Mouse (Mus musculus) c-Kit-positive CD71-positive TER-119-positive erythroid progenitor cells, embryonic 14.5 days (primary cell): ENCODE data around the gene Tspan4.
A peak's percentile ranks its signal among the peaks of the same experiment; 100 is the strongest.
"Not testable (repeated sequence)": the region's sequence is repeated elsewhere in the genome, so short reads cannot be mapped to it uniquely, and the experiment has no call there.

Source experiments
- DNase-seq: peaks from one replicate; pipeline ENCODE4 v3.0.0-alpha.2; 2013; ENCODE audit warnings: low spot score

Tspan4 gene

DNA sequence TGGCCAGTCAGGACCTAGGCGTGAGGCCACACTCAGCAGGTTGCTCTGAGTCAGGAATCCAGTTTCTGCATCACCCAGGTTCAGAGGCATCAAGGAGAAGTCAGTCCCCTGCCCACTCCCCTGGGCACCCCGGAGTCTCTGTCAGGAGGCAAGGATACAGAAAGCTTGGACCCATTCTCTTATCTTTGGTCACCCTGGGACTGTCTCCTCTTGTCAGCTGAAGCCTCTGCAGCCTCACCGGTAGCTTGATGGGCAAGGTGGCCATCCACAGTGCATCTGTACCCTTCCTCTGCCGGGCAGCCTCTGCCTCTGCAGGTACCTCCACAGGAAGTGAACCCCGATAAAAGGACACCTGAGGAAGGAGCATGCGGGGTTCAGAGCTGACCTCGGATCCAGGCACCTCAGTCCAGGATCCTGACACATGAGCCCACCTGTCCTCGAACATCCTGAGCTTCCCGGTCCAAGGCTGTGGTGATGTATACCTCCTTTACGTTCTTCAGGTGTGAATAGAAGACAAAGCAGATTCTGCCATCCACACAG lies 35.8 kb upstream of the Tspan4 start:
- no peak for DNase-seq

DNA sequence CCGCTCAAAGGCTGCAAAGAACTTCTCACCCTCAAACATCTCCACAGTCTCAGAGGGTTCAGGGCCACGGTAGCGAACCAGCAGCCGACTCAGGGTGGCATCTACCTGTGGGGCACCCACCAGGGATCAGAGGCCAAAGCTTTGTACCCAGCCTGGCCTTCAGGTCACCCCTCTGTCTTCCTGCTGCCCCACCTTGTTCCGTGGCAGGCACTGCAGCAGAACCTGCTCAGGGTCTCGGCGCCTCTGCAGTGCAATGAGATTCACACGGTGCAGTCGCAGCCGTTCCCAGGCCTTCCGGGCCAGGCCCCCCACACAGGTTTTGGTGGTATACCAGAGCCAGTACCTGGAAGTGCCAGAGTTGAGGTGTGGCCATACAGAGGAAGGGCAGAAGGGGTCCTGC lies 35.2 kb upstream of the Tspan4 start:
- no peak for DNase-seq

DNA sequence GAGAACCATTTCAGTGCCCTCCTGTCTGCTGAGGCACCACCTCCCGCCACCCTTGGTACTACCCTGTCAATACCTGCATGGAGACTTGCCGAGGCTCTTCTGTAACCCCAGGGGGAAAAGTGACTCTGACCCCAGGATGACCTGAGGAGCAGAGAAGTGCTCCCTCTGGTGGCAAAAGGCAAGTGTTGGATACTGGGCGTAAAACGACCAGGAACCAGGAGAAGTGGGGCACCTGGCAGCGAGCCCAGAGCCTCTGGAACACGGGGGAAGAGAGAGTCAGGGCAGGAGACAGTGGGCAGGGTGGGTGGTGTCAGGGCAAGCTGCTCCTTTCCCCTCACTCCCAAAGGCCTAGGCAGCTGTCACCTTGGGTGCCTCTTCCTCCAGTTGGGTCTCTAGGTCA lies 34.4 kb upstream of the Tspan4 start:
- DNase-seq: no peak

DNA sequence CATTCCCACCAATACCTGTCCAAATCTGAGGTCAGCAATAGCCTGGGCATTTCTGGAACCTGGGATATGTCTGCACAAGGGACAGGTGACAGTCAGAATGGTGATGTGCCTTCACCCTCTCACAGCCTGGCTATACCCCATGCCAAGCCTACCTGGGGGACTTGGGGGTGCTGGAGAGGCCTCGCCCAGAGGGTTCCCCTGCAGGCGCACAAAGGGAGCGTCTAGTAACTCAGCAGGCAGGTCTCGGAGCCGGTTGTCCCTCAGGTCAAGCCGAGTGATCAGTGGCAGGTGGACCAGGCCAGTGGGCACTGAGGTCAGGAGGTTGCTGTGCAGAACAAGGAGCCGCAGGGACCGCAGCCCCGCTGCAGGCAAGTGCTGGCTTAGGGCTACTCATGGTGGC lies 33.6 kb upstream of the Tspan4 start:
- no peak for DNase-seq

DNA sequence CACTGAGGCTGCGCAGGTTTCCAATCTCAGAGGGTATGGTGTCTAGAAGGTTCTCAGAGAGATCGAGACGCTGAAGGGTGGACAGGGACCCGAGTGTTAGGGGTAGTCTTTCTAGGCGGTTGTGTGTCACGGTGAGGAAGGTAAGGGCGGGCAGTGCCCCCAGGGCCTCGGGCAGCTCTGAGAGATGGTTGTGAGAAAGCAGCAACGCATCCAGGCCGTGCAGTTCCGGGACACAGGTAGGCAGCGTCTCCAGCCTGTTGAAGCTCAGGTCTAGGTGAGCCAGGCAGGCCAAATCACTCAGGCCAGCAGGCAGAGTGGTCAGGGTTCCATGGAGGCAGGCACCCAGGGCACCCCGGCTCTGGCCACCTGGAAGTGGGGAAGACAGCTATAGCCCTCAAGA lies 32.8 kb upstream of the Tspan4 start:
- no peak for DNase-seq

DNA sequence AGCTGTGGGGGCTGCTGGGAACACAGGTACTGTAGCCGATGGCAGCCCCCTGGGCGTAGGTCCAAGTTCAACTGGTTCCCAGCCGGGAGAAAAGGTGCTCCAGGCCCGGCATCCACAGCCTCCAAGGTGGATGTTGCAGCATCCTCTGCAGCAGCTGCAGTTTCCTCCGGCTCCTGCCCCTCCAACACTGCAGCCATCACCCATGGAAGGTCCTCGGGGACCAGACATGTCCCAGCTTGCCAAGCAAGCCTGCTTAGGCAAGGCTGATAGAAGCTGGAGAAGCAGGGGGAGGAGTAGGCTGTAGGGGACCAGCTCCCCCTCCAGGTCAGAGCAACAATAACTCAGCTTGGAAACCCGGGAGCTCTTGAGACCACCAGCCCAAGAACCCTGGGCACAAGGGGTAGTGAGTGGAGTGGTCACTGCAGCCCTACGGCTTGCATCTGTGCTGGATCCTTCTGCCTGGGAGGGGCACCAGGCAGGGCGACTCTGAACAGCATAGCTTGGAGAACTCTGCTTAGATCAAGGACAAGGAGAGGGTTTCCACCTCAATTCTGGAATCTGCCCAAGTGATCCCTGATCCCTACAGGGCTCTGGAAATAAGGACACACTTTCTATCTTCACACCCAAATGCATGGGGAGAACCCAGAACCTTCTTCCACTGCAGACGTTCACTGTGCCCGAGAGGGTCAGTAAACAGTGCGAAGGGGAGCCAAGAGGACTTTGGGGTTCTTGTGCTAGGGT lies 31.8 kb upstream of the Tspan4 start:
- peak; percentile 64 for DNase-seq

DNA sequence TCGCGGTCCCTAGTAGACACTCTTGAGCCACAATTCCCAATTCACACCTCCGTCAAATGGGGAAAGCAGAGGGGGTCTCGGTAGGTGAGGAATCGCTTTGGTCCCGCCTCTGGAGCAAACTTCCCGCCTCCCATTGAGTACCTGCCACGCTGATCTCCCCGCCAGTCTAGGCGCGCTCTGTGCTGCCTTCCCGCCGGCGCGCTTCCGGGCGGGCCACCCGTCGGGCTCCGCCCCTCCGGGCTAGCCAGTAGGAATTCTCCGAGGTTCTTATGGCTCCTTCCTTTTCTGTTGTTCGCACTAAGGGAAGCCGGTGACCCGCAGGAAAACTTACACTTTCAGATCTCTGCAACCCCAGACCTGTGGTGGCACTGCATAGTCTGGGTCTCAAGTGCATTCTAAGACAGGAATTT lies 31.2 kb upstream of the Tspan4 start, which contains the start of gene Pidd1:
Pidd1 (minus strand) TSS at position 198 of the 410 bp plus-strand sequence.
- peak; percentile 80 for DNase-seq

DNA sequence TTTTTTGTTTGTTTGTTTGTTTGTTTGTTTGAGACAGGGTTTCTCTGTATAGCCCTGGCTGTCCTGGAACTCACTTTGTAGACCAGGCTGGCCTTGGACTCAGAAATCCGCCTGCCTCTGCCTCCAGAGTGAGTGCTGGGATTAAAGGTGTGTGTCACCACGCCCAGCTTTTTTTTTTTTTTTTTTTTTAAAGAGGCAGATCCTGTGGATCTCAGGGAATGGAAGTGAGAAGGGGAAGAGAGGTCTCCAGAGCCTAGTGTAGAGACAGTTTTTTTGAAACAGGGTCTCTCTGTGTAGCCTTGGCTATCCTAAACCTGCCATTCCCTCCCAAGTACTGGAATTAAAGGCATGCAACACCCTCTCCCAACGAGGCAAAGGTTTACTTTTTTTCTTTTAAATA lies 28.7 kb upstream of the Tspan4 start:
- not testable (repeated sequence) for DNase-seq

DNA sequence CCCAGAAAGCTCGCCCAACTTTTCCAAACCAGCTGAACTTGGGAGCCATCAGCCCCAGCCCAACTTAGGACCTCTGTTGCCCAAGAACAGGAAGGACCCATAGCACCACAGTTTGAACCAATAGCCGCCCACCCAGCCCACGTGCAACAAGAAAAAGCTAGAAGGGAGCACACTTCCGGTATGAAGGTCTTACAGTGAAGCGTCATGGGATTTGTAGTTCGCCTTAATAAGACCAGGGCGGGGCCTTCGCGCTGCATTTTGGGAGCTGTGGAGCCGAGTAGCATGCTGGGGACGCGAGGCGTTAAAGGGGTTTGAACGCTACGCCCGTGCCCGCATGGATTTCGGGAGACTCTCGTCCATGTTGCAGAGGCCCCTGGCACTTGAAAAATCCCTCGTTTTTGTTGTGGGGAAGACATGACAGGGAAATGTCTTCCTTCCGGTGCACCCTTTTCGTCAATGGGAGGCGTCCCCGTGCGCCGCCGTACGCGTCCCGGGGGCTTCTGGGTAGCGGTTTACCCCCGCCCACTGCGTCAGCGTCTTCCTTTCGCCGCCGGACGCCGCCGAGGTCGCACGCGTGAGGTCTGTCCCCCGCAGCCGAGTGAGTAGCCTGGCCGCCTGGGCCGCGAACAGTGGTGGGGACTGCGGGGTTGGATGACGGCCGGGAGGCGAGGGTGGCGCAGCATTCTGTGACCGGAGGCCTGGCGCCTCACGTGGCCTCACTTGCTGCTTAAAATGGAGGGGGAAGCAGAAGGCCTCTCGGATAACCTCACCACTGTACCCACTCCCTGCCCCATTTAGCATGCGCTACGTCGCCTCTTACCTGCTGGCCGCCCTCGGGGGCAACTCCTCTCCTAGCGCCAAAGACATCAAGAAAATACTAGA lies 27.7 kb upstream of the Tspan4 start, which contains the start of gene Rplp2:
Rplp2 (plus strand) TSS at position 261 of the 882 bp plus-strand sequence.
- peak; percentile 90 for DNase-seq

DNA sequence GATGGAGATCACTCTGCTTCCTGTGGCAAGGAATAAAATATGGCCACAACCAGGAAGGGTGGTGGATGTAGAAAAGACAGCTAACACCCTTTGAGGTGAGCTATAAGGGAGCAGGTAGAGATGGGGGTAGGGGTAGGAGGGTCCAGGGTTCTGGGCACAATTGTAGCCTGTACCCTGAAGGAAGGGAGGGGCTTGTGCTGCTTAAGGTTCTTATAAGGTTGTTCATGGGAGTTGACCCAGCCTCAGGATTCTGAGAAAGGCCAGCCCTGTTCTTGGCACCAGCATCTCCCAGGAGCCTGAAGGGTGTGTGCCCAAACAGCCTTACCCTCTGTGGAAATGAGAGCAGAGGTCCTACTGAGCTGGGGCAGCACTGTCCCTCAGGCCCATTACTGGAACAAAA lies 23.1 kb upstream of the Tspan4 start:
- no peak for DNase-seq

DNA sequence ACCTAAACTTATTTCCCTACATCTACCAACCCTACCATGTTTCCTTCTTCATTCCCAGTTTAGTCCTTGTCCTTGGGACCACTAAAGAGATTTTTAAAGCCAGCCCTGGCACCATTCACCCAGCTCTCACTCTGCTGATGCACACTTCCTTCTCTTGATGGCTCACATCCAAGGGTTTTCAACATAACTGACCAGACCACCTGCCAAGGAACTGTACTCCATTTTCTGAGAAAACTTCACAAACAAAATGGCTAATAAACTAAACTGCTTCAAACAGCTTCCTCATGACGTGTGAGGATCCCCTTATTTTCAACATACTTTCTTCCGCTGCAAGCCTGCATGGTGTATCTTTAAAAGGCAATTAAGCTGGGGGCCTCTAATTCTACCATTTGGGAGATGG lies 21.4 kb upstream of the Tspan4 start:
- no peak for DNase-seq

DNA sequence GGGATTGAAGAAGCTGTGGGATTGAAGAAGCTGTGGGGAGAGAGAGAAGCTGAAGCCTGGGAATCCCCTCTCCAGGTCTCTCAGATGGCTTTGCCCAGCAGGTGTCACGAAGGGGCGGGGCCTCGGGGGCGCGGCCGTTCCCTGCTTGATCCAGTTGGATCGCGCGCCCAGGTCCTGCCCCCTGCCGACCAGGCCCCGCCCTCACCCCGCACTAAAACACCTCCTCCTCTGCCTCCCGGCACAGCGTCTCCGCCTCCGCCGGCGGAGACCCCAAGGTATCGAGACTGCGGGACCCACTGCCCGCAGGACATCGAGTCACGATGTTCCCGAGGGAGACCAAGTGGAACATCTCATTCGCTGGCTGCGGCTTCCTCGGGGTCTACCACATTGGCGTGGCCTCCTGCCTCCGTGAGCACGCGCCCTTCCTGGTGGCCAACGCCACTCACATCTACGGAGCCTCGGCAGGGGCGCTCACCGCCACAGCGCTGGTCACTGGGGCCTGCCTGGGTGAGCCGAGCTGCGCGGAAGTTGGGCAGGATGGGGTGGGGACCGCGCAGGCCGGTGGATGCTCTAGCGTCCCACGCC lies 20.0 kb upstream of the Tspan4 start, which contains the start of gene Pnpla2:
Pnpla2 (plus strand) TSS at position 232 of the 585 bp plus-strand sequence.
- peak; percentile 90 for DNase-seq

DNA sequence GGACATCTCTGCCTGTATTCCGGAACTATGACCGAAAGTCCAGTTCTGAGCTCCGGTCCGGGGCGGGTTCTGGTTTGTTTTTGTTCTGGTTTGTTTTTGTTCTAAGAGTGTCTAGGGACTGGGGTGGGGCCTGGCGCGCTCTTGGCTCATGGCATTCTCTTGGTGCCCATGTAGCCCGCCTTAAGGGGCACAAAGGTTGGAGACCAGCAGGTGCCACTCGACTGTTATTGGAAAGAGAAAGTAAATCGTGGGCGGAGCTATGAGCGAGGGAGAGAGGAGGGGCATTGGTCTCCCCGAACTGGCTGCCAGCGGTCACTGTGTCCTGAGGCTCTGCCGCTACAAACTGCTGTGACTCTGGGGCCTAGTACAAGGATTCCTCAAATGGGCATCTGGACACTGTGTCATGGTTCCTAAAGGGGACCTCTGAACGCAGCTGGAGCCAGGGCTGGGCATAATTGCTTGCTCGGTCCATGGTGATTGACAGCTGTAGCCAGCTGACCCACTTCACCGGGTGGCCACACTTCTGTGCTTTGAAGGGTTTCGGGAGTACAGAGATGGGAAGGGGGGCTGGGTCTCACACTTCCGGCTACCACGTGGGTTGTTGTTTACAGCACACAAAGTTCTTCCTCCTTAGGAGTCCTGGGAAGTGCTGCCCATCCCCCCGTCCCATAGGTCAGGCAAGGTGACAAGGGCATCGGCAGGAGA lies 19.3 kb upstream of the Tspan4 start:
- no peak for DNase-seq

DNA sequence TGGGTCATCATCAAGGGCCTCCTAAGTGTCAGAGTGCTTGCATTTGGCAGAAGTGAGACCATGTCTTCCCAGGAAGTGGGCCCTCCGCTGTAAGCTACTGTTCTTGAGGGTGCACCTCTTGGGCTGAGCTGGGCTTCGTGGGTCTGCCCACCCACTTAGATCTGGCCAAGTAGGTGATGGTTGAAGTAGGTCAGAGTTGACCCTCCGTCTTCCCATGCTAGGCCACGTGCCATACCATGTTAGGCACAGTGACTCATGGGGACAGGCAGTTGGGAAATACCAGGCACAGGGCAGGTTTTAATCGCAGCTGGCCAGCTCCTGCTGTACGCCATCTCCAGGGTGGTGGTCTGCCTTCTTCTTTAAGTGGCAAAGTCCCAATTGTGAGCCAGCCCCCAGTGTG lies 18.3 kb upstream of the Tspan4 start:
- no peak for DNase-seq

DNA sequence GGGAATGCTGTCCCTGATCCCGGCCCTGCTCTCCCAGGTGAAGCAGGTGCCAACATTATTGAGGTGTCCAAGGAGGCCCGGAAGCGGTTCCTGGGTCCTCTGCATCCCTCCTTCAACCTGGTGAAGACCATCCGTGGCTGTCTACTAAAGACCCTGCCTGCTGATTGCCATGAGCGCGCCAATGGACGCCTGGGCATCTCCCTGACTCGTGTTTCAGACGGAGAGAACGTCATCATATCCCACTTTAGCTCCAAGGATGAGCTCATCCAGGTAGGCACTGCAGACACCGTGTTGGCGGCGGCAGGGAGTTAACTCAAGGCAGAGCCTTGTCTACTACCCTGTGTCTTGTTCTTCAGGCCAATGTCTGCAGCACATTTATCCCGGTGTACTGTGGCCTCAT lies 17.8 kb upstream of the Tspan4 start:
- DNase-seq: no peak

DNA sequence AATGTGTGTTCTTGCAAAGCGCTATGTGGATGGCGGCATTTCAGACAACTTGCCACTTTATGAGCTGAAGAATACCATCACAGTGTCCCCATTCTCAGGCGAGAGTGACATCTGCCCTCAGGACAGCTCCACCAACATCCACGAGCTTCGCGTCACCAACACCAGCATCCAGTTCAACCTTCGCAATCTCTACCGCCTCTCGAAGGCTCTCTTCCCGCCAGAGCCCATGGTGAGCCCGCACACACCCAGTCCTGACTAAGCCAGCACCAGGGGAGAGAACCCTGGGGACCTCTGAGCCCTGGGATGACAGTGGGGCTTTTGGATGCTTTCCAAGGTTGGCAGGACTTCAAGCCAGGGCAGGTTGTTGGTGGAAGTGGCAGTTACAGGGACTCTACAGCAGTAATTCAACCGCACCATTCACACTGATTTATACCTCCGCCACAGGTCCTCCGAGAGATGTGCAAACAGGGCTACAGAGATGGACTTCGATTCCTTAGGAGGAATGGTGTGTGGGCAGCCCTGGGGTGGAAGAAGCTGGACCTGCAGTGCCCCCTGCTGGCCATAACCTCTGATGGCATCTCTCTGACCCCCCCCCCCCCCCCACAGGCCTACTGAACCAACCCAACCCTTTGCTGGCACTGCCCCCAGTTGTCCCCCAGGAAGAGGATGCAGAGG lies 16.9 kb upstream of the Tspan4 start:
- no peak for DNase-seq

DNA sequence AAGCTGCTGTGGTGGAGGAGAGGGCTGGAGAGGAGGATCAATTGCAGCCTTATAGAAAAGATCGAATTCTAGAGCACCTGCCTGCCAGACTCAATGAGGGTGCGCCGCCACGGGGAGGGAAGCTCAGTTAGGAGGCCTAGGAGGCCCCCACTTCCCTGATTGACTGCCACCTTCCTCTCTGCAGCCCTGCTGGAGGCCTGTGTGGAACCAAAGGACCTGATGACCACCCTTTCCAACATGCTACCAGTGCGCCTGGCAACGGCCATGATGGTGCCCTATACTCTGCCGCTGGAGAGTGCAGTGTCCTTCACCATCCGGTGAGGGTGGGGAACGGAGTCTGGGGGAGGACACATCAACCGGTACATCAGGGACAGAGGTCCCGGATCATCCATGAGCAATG lies 16.4 kb upstream of the Tspan4 start:
- DNase-seq: no peak

DNA sequence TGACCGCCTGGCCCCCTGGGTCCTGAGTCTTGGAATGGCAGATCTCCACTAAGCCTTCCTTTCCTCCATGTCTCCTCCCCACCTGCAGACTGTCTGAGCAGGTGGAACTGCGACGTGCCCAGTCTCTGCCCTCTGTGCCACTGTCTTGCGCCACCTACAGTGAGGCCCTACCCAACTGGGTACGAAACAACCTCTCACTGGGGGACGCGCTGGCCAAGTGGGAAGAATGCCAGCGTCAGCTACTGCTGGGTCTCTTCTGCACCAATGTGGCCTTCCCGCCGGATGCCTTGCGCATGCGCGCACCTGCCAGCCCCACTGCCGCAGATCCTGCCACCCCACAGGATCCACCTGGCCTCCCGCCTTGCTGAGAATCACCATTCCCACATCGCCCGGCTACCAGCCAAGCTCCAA lies 15.7 kb upstream of the Tspan4 start:
- no peak for DNase-seq

DNA sequence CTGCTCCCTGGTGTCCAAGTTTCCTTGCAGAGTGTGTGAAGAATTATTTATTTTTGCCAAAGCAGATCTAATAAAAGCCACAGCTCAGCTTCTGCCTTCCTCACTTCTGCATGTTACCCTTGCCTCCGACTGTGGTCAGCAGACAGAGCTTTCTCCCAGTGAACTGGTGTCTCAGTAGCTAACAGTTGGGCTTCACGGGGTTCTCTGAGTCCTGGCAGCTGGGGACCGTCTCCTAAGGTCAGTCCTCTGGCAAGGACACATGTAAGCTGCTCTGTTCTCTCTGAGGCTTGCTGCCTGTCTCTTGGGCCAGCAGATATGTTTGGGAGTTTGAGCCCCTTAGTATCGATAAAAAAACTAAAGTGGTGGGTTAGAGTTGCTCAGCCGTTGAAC lies 15.0 kb upstream of the Tspan4 start:
- DNase-seq: no peak

DNA sequence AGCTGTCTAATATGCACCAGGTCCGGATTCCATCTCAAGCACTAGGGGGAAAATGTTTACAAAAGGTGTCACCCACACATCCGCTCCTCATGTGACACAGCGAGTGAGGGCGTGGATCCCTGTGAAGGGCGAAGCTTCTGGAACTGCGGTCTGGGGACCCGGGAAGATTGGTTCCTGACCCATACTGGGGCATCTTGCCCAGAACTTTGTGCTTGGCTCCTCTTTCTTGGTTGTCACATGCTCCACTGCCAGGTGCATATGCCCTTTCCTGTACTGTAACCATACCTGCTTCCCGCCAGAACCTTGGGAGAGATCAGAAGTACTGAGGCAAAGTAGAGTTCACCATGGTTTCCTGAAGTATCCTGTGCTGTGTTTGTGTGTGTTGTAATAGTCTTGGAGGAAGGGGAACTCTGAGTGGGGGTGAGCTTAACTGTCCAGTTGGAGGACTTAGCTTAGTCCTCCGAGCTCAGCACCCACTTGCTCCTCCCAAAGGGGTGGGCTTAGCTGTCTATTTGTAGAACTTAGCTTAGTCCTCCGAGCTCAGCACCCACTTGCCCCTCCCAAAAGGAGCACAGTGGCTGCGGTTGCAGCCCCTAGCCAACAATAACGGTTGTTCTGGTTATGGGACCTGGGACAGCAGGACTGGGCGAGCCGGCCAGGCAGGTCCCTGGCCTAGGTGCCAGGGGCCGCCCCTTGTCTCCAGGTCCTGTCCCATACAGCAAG lies 14.5 kb upstream of the Tspan4 start, which contains the start of gene Cracr2b:
Cracr2b (plus strand) TSS at position 704 of the 723 bp plus-strand sequence.
- no peak for DNase-seq
